Mouse (Mus musculus) liver, postnatal 0 days (tissue): ENCODE results near the gene Nup160. TPM values are rescaled to one million over a fixed set of nuclear protein-coding genes. Genes with fewer than 3 reads are reported as not detected.

Experiments used
- ATAC-seq: fragments of 200-750 bp; cut with Nextera tagmentation; 2 replicates; pipeline ENCODE4 v1.8.0; 2017; ENCODE audit warnings: mild to moderate bottlenecking, moderate library complexity
- DNase-seq: peaks from one replicate; pipeline ENCODE4 v3.0.0-alpha.2; 2016
- H3K27ac ChIP-seq: fragments of 300-500 bp; sonication (generic); 2 replicates; pipeline ENCODE4 v1.5.1; 2014; ENCODE audit warnings: antibody characterized with exemption, moderate library complexity, mild to moderate bottlenecking, low read depth
- H3K27me3 ChIP-seq: fragments of 300-500 bp; sonication (generic); 2 replicates; pipeline ENCODE4 v1.6.1; 2014; ENCODE audit warnings: low read length, control low read depth, mixed read lengths; ENCODE audit not compliant: insufficient read depth
- H3K36me3 ChIP-seq: fragments of 300-500 bp; sonication (generic); replicated peaks from 2 replicates; pipeline ENCODE4 v1.6.1; 2014; ENCODE audit warnings: mild to moderate bottlenecking, control low read depth, low read length, moderate library complexity, mixed read lengths; ENCODE audit not compliant: insufficient read depth
- H3K4me1 ChIP-seq: fragments of 300-500 bp; sonication (generic); 2 replicates; pipeline ENCODE4 v1.6.1; 2014; ENCODE audit warnings: antibody characterized with exemption, mild to moderate bottlenecking, control low read depth; ENCODE audit not compliant: insufficient read depth
- H3K4me2 ChIP-seq: fragments of 300-500 bp; sonication (generic); 2 replicates; pipeline ENCODE4 v1.6.1; 2014; ENCODE audit warnings: low read depth, mild to moderate bottlenecking, low read length, moderate library complexity, mixed read lengths
- H3K4me3 ChIP-seq: fragments of 300-500 bp; sonication (generic); 2 replicates; pipeline ENCODE4 v1.5.1; 2014; ENCODE audit warnings: low read depth, low read length
- H3K9ac ChIP-seq: fragments of 300-500 bp; sonication (generic); replicated peaks from 2 replicates; pipeline ENCODE4 v1.6.1; 2014; ENCODE audit warnings: mild to moderate bottlenecking, moderate library complexity
- H3K9me3 ChIP-seq: fragments of 300-500 bp; sonication (generic); 2 replicates; pipeline ENCODE4 v1.6.1; 2016; ENCODE audit warnings: mild to moderate bottlenecking, control low read depth, low read length, mixed read lengths
- CTCF ChIP-seq: sonication (generic); IDR thresholded peaks from 2 replicates; pipeline ENCODE4 v1.5.1; 2016; ENCODE audit warnings: antibody characterized with exemption, low read depth
- EP300 ChIP-seq: IDR thresholded peaks from 2 replicates; pipeline ENCODE4 v1.6.1; 2016; ENCODE audit warnings: antibody characterized with exemption, low read depth, mild to moderate bottlenecking
- WGBS: fragments of 180-500 bp; shearing (Covaris S2); extraction: QIAGEN DNeasy Blood & Tissue Kit; methylation state at CpG from one replicate; pipeline ENCODE4 v1.1.7; 2014; ENCODE audit not compliant: insufficient replicate concordance; 5-methylcytosine and 5-hydroxymethylcytosine counted together
- polyA plus RNA-seq: library from polyadenylated mRNA; unstranded; fragments of >200 nt; fragmentation: Nextera tagmentation; extraction: Ambion mirVana; gene quantifications from 2 replicates; pipeline ENCODE4 v1.2.1, GENCODE M21; 2015

Nup160 gene
- polyA plus RNA-seq, 1 experiment from 2014 or later = 10.2 TPM

GRCm38 (mm10) chr2:90647084-90647483 lies 29.9 kb upstream of the Nup160 start:
- H3K27me3 ChIP-seq = no peaks in the 10 kb centered on the region
- no peak overlapping the region for H3K9ac ChIP-seq
- no peaks in the 10 kb centered on the region for H3K36me3 ChIP-seq
- ATAC-seq (no peak), DNase-seq (no peak)
- H3K4me2 ChIP-seq = no peak overlapping the region
- WGBS = 56% methylated on average over 6 of the region's 6 CpGs
- no peaks in the 10 kb centered on the region for H3K4me1 ChIP-seq
- H3K9me3 ChIP-seq = no peaks in the 10 kb centered on the region
- H3K4me3 ChIP-seq = no peak overlapping the region
- no peak for TF ChIP-seq EP300
- no peak for TF ChIP-seq CTCF
- H3K27ac ChIP-seq = no peak overlapping the region

GRCm38 (mm10) chr2:90649405-90649804 lies 27.6 kb upstream of the Nup160 start:
- no peak for ATAC-seq
- no peaks in the 10 kb centered on the region for H3K27me3 ChIP-seq

GRCm38 (mm10) chr2:90649965-90650364 lies 27.1 kb upstream of the Nup160 start:
- 44% methylated on average over 4 of the region's 4 CpGs for WGBS
- Histone ChIP-seq H3K4me3 (no peak overlapping the region), H3K27me3 (no peaks in the 10 kb centered on the region), H3K4me2 (no peak overlapping the region), H3K9me3 (no peaks in the 10 kb centered on the region), H3K27ac (0 out of 2 replicates have a peak overlapping the region, but pooled peaks have one; percentile 2), H3K4me1 (no peaks in the 10 kb centered on the region), H3K9ac (no peak overlapping the region), H3K36me3 (no peaks in the 10 kb centered on the region)
- ATAC-seq (peak; percentile 45; the same call in 1 of the 2 replicates), DNase-seq (peak; percentile 30)
- TF ChIP-seq CTCF = no peak
- TF ChIP-seq EP300 = no peak

More at GRCm38 (mm10) chr2:90649405-90649804, 27.6 kb upstream of the Nup160 start:
- H3K27ac ChIP-seq = no peak overlapping the region
- H3K4me2 ChIP-seq = no peak overlapping the region
- no peaks in the 10 kb centered on the region for H3K36me3 ChIP-seq
- H3K4me3 ChIP-seq = no peak overlapping the region
- H3K9me3 ChIP-seq = no peaks in the 10 kb centered on the region
- DNase-seq = no peak
- TF ChIP-seq CTCF = no peak
- no peak for TF ChIP-seq EP300
- WGBS = 77% methylated on average over 3 of the region's 3 CpGs
- H3K9ac ChIP-seq = no peak overlapping the region
- H3K4me1 ChIP-seq = no peaks in the 10 kb centered on the region

- H3K27ac ChIP-seq = no peak overlapping the region
- H3K4me3 ChIP-seq = no peak overlapping the region
- WGBS = 34% methylated on average over 9 of the region's 10 CpGs
- no peaks in the 10 kb centered on the region for H3K4me1 ChIP-seq
- no peaks in the 10 kb centered on the region for H3K36me3 ChIP-seq
- H3K9ac ChIP-seq = no peak overlapping the region
- no peak overlapping the region for H3K4me2 ChIP-seq
- TF ChIP-seq EP300 (no peak), CTCF (no peak)
- DNase-seq (no peak), ATAC-seq (no peak)
- no peaks in the 10 kb centered on the region for H3K9me3 ChIP-seq
- H3K27me3 ChIP-seq = no peaks in the 10 kb centered on the region
These were observed 24.9 kb upstream of the Nup160 start for GRCm38 (mm10) chr2:90652101-90652500.

GRCm38 (mm10) chr2:90652993-90653392 lies 24.0 kb upstream of the Nup160 start:
- Histone ChIP-seq H3K36me3 (no peaks in the 10 kb centered on the region), H3K4me2 (no peak overlapping the region), H3K27me3 (no peaks in the 10 kb centered on the region), H3K4me1 (no peaks in the 10 kb centered on the region), H3K9ac (no peak overlapping the region), H3K4me3 (no peak overlapping the region), H3K27ac (no peak overlapping the region), H3K9me3 (no peaks in the 10 kb centered on the region)
- TF ChIP-seq CTCF (no peak), EP300 (no peak)
- 0 out of 2 replicates have a peak, but pooled peaks have one; percentile 27 for ATAC-seq
- 61% methylated on average over 4 of the region's 4 CpGs for WGBS
- DNase-seq = no peak

- no peaks in the 10 kb centered on the region for H3K36me3 ChIP-seq
- no peak for ATAC-seq
- H3K27me3 ChIP-seq = no peaks in the 10 kb centered on the region
- no peak overlapping the region for H3K4me3 ChIP-seq
- 34% methylated on average over 6 of the region's 6 CpGs for WGBS
- H3K4me2 ChIP-seq = no peak overlapping the region
- H3K4me1 ChIP-seq = peaks cover 8% of the 10 kb centered on the region; the same call in 1 of the 2 replicates
- TF ChIP-seq EP300 (no peak), CTCF (no peak)
- no peaks in the 10 kb centered on the region for H3K9me3 ChIP-seq
- no peak for DNase-seq
- H3K9ac ChIP-seq = no peak overlapping the region
- no peak overlapping the region for H3K27ac ChIP-seq
These were observed 21.6 kb upstream of the Nup160 start for GRCm38 (mm10) chr2:90655449-90655848.

GRCm38 (mm10) chr2:90658613-90659012 lies 18.4 kb upstream of the Nup160 start:
- Histone ChIP-seq H3K4me1 (peaks cover 23% of the 10 kb centered on the region), H3K27me3 (no peaks in the 10 kb centered on the region), H3K27ac (no peak overlapping the region), H3K9ac (no peak overlapping the region), H3K36me3 (no peaks in the 10 kb centered on the region), H3K9me3 (no peaks in the 10 kb centered on the region), H3K4me2 (no peak overlapping the region), H3K4me3 (no peak overlapping the region)
- DNase-seq = no peak
- no peak for ATAC-seq
- TF ChIP-seq CTCF = no peak
- no peak for TF ChIP-seq EP300
- WGBS = 60% methylated on average over 4 of the region's 4 CpGs
